Mouse (Mus musculus) hindbrain, embryonic 15.5 days (tissue): ENCODE data around the gene Alk. TPM values are rescaled to one million over a fixed set of nuclear protein-coding genes. Genes with fewer than 3 reads are reported as not detected.

ENCODE experiments used
- ATAC-seq: fragments of 200-750 bp; cut with Nextera tagmentation; 2 replicates; pipeline ENCODE4 v1.8.0; 2017; ENCODE audit warnings: low read depth, moderate number of reproducible peaks, moderate TSS enrichment; ENCODE audit not compliant: low FRiP score
- H3K27ac ChIP-seq: fragments of 300-500 bp; sonication (generic); replicated peaks from 2 replicates; pipeline ENCODE4 v1.5.1; 2015; ENCODE audit warnings: mild to moderate bottlenecking, inconsistent platforms
- H3K27me3 ChIP-seq: fragments of 300-500 bp; sonication (generic); 2 replicates; pipeline ENCODE4 v1.6.1; 2015; ENCODE audit warnings: control low read depth, inconsistent platforms
- H3K36me3 ChIP-seq: fragments of 300-500 bp; sonication (generic); 2 replicates; pipeline ENCODE4 v1.6.1; 2015; ENCODE audit warnings: control low read depth, inconsistent platforms
- H3K4me1 ChIP-seq: fragments of 300-500 bp; sonication (generic); replicated peaks from 2 replicates; pipeline ENCODE4 v1.6.1; 2015; ENCODE audit warnings: control low read depth, inconsistent platforms
- H3K4me2 ChIP-seq: fragments of 300-500 bp; sonication (generic); 2 replicates; pipeline ENCODE4 v1.6.1; 2015; ENCODE audit warnings: moderate library complexity, mild to moderate bottlenecking, inconsistent platforms
- H3K4me3 ChIP-seq: fragments of 300-500 bp; sonication (generic); 2 replicates; pipeline ENCODE4 v1.5.1; 2015; ENCODE audit warnings: mild to moderate bottlenecking, inconsistent platforms
- H3K9ac ChIP-seq: fragments of 300-500 bp; sonication (generic); 2 replicates; pipeline ENCODE4 v1.6.1; 2015; ENCODE audit warnings: inconsistent platforms
- H3K9me3 ChIP-seq: fragments of 300-500 bp; sonication (generic); 2 replicates; pipeline ENCODE4 v1.6.1; 2016; ENCODE audit warnings: control low read depth, inconsistent platforms
- WGBS: fragments of 180-500 bp; shearing (Covaris S2); methylation state at CpG from one replicate; pipeline ENCODE4 v1.1.7; 2015; 5-methylcytosine and 5-hydroxymethylcytosine counted together
- polyA plus RNA-seq: library from polyadenylated mRNA; unstranded; fragments of >200 nt; fragmentation: Nextera tagmentation; extraction: Ambion mirVana; gene quantifications from 2 replicates; pipeline ENCODE4 v1.2.1, GENCODE M21; 2015

The Alk gene
- polyA plus RNA-seq, 1 experiment from 2014 or later: 5.1 TPM

GRCm38 (mm10) chr17:71973704-71974103 lies 630.7 kb downstream of the Alk start:
- no peak for ATAC-seq

GRCm38 (mm10) chr17:71967356-71967755 lies 637.1 kb downstream of the Alk start:
- peaks cover 3% of the 10 kb centered on the region for H3K27me3 ChIP-seq
- H3K4me3 ChIP-seq: no peak overlapping the region
- 72% methylated on average over 12 of the region's 12 CpGs for WGBS
- H3K4me1 ChIP-seq: peaks cover 15% of the 10 kb centered on the region; the same call in 1 of the 2 replicates
- H3K9me3 ChIP-seq: no peaks in the 10 kb centered on the region
- no peak overlapping the region for H3K27ac ChIP-seq
- H3K9ac ChIP-seq: no peak overlapping the region
- H3K36me3 ChIP-seq: no peaks in the 10 kb centered on the region
- ATAC-seq: no peak
- H3K4me2 ChIP-seq: no peak overlapping the region

More at GRCm38 (mm10) chr17:71973704-71974103, 630.7 kb downstream of the Alk start:
- WGBS: 41% methylated on average over 7 of the region's 7 CpGs
- H3K9me3 ChIP-seq: no peaks in the 10 kb centered on the region
- H3K4me3 ChIP-seq: no peak overlapping the region
- no peak overlapping the region for H3K27ac ChIP-seq
- no peaks in the 10 kb centered on the region for H3K36me3 ChIP-seq
- H3K4me2 ChIP-seq: no peak overlapping the region
- 0 out of 2 replicates have a peak, but pooled peaks cover 3% of the 10 kb centered on the region for H3K4me1 ChIP-seq
- H3K27me3 ChIP-seq: no peaks in the 10 kb centered on the region
- H3K9ac ChIP-seq: no peak overlapping the region

DNA sequence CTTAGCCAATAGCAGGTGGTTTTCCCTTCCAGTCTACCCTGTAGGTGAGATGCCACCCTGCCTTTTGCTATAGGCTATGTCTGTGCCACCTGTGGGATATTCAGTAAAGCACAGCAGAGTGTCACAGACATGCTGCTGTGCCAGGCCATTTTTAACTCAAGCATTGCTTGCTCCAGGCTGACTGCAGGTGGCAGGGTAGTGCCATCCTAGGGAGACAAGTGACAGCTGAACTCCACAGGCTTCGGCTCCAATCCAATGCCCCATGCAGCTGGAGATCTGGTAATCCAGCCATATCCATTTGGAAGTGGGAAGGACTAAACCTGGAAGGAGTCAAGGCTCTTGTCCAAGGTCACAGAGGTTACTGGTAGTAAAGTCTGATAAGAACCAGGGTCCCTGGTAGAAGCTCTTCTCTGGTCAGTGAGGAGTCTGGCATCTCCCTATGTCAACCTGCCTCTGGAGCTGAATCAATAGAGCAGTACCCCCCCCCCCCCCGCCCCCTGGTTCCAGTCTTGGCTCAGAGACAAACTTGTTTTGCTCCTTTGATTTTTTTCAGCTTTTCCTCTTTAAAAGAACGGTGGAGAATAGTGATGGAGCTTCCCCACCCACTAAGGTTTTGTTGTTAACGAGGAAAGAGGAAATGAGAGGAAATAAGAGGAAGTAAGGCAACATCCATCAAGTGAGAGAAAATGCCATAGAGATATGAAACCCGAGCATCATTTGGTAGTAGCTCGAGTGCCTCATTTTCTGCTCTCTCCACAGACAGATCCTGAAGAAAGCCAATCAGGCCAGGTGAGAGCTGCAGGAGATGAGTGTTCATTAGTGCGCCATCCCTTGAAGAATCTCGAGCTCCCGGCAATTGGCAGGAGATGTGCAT lies 638.5 kb downstream of the Alk start:
- Histone ChIP-seq H3K9me3 (no peaks in the 10 kb centered on the region), H3K4me2 (no peak overlapping the region), H3K9ac (no peak overlapping the region), H3K4me1 (peaks cover 15% of the 10 kb centered on the region; the same call in 1 of the 2 replicates), H3K27me3 (peaks cover 3% of the 10 kb centered on the region), H3K36me3 (no peaks in the 10 kb centered on the region), H3K27ac (no peak overlapping the region), H3K4me3 (no peak overlapping the region)
- WGBS: 63% methylated on average over 9 of the region's 9 CpGs
- peak; percentile 81 for ATAC-seq

- Histone ChIP-seq H3K4me2 (no peak overlapping the region), H3K9me3 (no peaks in the 10 kb centered on the region), H3K9ac (no peak overlapping the region), H3K27me3 (peaks cover 3% of the 10 kb centered on the region), H3K4me3 (no peak overlapping the region), H3K36me3 (no peaks in the 10 kb centered on the region), H3K4me1 (peaks cover 15% of the 10 kb centered on the region; the same call in 1 of the 2 replicates), H3K27ac (no peak overlapping the region)
- no peak for ATAC-seq
- 65% methylated on average over 11 of the region's 11 CpGs for WGBS
Measured at GRCm38 (mm10) chr17:71964610-71965009, 639.8 kb downstream of the Alk start.

GRCm38 (mm10) chr17:71962746-71963145 lies 641.7 kb downstream of the Alk start:
- Histone ChIP-seq H3K36me3 (no peaks in the 10 kb centered on the region), H3K4me1 (peaks cover 15% of the 10 kb centered on the region; the same call in 1 of the 2 replicates), H3K4me3 (no peak overlapping the region), H3K9me3 (no peaks in the 10 kb centered on the region), H3K27me3 (peaks cover 3% of the 10 kb centered on the region), H3K9ac (no peak overlapping the region), H3K4me2 (no peak overlapping the region), H3K27ac (no peak overlapping the region)
- ATAC-seq: no peak
- 31% methylated on average over 9 of the region's 9 CpGs for WGBS

DNA sequence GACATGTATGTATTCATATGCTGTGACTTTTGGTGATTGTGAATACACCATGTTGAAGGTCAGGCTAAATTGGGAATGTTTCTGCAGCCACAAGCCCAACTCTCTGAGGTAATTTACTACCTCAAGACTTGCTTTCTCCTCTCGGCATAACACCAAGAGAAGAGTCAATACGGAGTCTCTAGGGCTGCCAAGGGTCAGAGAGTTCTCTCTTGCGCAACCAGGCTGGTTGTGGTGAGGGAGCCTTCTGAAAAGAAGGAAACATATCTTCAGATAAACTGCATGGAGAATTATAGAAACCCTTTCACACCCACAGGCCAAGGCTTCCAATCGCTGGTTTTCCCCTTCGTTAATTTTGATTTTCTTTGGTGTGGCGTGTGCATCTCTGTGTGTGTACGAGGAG lies 649.4 kb downstream of the Alk start:
- H3K4me3 ChIP-seq: no peak overlapping the region
- no peaks in the 10 kb centered on the region for H3K36me3 ChIP-seq
- H3K9ac ChIP-seq: no peak overlapping the region
- H3K27me3 ChIP-seq: no peaks in the 10 kb centered on the region
- H3K4me1 ChIP-seq: peaks cover 11% of the 10 kb centered on the region; the same call in 1 of the 2 replicates
- no peak overlapping the region for H3K4me2 ChIP-seq
- no peak for ATAC-seq
- H3K27ac ChIP-seq: no peak overlapping the region
- no peaks in the 10 kb centered on the region for H3K9me3 ChIP-seq
- WGBS: 84% methylated on average over 7 of the region's 7 CpGs

DNA sequence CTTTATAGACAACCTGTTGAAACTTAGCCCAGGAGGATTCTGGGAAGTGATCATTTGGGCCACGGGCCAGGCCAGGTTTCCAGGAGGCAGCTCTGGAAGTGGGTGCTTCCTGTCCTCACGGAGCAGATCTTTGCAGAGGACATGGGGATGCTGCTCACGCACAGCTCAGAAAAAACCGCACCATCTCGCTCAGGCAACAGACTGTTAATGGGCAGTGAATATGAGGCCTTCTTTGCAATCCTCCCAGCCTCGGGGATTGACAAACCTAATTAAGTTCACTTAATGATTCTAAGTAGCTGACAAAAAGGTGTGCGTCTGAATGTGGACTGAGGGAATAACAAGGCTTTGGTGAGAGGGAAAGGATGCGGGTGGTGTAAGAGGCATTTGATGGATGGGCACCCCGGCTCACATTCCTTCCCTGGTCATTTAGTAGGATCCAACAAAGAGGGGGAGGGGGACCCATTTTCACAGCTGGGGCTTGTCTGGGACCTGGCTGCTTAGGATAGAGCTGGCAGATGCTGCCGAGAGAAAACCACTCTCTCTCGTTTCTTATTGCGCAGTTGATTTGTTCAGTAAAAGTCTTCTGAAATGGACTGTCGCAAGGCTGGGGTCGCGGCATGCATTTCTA lies 650.1 kb downstream of the Alk start:
- ATAC-seq: peak; percentile 48; the same call in 1 of the 2 replicates
- WGBS: 56% methylated on average over 15 of the region's 15 CpGs
- Histone ChIP-seq H3K4me2 (no peak overlapping the region), H3K9ac (no peak overlapping the region), H3K27me3 (no peaks in the 10 kb centered on the region), H3K9me3 (no peaks in the 10 kb centered on the region), H3K4me1 (peaks cover 11% of the 10 kb centered on the region; the same call in 1 of the 2 replicates), H3K4me3 (no peak overlapping the region), H3K36me3 (no peaks in the 10 kb centered on the region), H3K27ac (no peak overlapping the region)

DNA sequence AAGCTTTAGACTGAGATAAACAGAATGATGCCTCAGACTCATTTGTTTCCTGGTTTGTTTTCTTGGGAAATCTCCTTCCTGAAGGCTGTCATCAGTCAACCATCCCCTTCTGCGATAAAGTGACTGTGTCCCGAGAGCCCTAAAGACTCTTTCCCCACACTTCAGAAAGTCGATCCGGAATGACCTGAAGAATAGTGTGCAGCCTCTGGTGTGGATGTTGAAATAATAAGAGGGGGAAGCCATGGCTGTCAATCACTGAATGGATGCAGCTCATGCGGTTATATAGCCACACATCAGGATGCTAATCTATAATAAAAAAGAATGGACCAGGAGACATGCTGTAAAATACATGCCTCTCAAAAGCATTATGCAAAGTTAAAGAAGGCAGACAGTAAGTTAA lies 653.5 kb downstream of the Alk start:
- H3K36me3 ChIP-seq: no peaks in the 10 kb centered on the region
- WGBS: 48% methylated on average over 5 of the region's 5 CpGs

GRCm38 (mm10) chr17:71948687-71949086 lies 655.7 kb downstream of the Alk start:
- no peak overlapping the region for H3K4me3 ChIP-seq
- H3K9me3 ChIP-seq: no peaks in the 10 kb centered on the region
- no peaks in the 10 kb centered on the region for H3K27me3 ChIP-seq
- peaks cover 8% of the 10 kb centered on the region for H3K4me1 ChIP-seq
- H3K9ac ChIP-seq: no peak overlapping the region
- 86% methylated on average over 5 of the region's 5 CpGs for WGBS
- no peaks in the 10 kb centered on the region for H3K36me3 ChIP-seq
- no peak overlapping the region for H3K27ac ChIP-seq
- no peak for ATAC-seq
- H3K4me2 ChIP-seq: no peak overlapping the region

More for the DNA sequence above, 653.5 kb downstream of the Alk start:
- no peak overlapping the region for H3K4me3 ChIP-seq
- H3K4me1 ChIP-seq: peaks cover 19% of the 10 kb centered on the region
- H3K9ac ChIP-seq: no peak overlapping the region
- no peak for ATAC-seq
- no peak overlapping the region for H3K27ac ChIP-seq
- H3K4me2 ChIP-seq: no peak overlapping the region
- H3K27me3 ChIP-seq: no peaks in the 10 kb centered on the region
- no peaks in the 10 kb centered on the region for H3K9me3 ChIP-seq

DNA sequence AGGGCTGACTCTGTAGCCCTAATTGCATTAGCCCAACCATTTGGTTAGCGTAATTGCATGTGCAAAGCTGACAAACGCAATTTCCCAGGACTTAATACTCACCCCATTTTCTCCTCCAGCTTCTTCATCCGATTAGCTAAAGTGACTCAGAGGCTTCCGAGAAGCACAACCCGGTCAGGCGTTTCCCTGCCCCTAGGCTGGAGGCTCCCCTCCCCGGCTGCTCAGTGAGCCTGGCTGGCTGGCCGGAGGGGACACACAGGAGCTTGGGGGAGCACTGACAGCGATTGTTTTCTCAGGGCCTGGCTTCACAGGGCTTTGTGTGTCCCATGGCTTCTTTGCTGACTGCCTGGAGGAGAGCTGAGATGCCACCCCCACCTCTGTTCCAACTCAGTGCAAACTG lies 657.0 kb downstream of the Alk start:
- no peak overlapping the region for H3K9ac ChIP-seq
- no peak overlapping the region for H3K4me2 ChIP-seq
- 16% methylated on average over 9 of the region's 9 CpGs for WGBS

DNA sequence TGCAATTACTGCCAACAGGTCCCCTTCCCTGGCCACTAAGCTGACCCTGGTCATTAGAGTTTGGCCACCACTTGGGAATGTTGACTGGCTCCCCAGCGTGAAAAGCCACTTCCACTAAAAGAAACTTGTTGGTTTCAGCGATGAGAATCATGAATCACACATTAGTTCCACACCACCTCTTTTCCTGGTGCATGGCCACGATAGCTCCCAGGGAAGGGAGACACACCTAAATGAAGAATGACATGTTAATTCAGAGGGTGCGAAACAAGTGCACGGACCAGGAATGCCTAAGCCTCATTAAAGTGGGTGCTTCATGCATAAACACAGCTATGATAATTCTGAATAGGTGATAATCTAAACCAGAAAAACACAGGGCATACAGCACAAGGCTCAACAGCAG lies 660.4 kb downstream of the Alk start:
- no peak for ATAC-seq
- H3K4me1 ChIP-seq: peaks cover 13% of the 10 kb centered on the region
- no peak overlapping the region for H3K4me2 ChIP-seq
- no peaks in the 10 kb centered on the region for H3K27me3 ChIP-seq
- H3K27ac ChIP-seq: no peak overlapping the region
- H3K9ac ChIP-seq: no peak overlapping the region
- no peaks in the 10 kb centered on the region for H3K36me3 ChIP-seq
- H3K9me3 ChIP-seq: no peaks in the 10 kb centered on the region
- 60% methylated on average over 5 of the region's 5 CpGs for WGBS
- no peak overlapping the region for H3K4me3 ChIP-seq

More for the DNA sequence above, 657.0 kb downstream of the Alk start:
- Histone ChIP-seq H3K9me3 (no peaks in the 10 kb centered on the region), H3K4me3 (no peak overlapping the region), H3K36me3 (no peaks in the 10 kb centered on the region), H3K4me1 (peaks cover 8% of the 10 kb centered on the region), H3K27me3 (no peaks in the 10 kb centered on the region), H3K27ac (no peak overlapping the region)
- ATAC-seq: peak; percentile 48; the same call in 1 of the 2 replicates

DNA sequence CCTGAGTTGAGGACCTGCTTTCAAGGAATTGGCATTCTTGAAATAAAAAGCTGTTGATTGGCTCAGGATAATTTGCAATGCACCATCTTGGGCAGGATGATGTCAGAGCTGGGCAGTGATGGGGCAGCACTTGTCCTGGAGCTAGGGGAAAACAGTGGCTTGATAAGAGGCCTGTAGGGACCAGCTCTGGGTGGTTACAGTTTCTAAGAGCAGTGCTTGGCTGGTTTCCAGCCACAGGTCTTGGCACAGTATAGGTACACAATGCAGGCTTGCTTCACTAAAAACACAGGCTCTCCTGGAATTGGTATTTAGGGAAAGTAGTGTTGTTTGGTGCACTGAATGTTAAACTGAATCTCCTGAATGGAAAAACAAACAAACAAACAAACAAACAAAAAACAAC lies 662.4 kb downstream of the Alk start:
- no peak overlapping the region for H3K4me2 ChIP-seq
- H3K27me3 ChIP-seq: no peaks in the 10 kb centered on the region
- H3K4me1 ChIP-seq: 0 out of 2 replicates have a peak, but pooled peaks cover 6% of the 10 kb centered on the region
- no peak overlapping the region for H3K4me3 ChIP-seq
- H3K36me3 ChIP-seq: no peaks in the 10 kb centered on the region
- H3K9me3 ChIP-seq: no peaks in the 10 kb centered on the region
- no peak overlapping the region for H3K27ac ChIP-seq
- ATAC-seq: 0 out of 2 replicates have a peak, but pooled peaks have one; percentile 54
- no peak overlapping the region for H3K9ac ChIP-seq
